ENCODE assay signal across 8 mouse cellular contexts in genomic region chr7:144738357-144738798, GRCm38 (mm10). TPM values are rescaled to one million over a fixed set of nuclear protein-coding genes. Genes with fewer than 3 reads are reported as not detected.
DNase-seq lines count a peak whose midpoint lies in the region; ATAC-seq lines count a peak whose summit lies in the region.

No protein-coding gene starts in this region.

- H3K4me3 ChIP-seq in erythroblast, embryonic 14.5 days (replicated peaks), result peak overlapping the region; percentile 67
- peak overlapping the region; percentile 53 for H3K4me3 ChIP-seq in brown adipose tissue, adult 24 weeks (ENCODE audit: insufficient read depth, low read depth, low read length)
- H3K4me3 ChIP-seq in liver, embryonic 16.5 days (ENCODE audit: low read depth, low read length), result peak overlapping the region; percentile 50

- WGBS in liver, embryonic 16.5 days (ENCODE audit: insufficient replicate concordance), result under 1% methylated on average over 33 of the region's 33 CpGs

- H3K27me3 ChIP-seq in erythroblast, embryonic 14.5 days (ENCODE audit: control insufficient read depth), result peaks cover 29% of the 10 kb centered on the region
- peaks cover 27% of the 10 kb centered on the region for H3K27me3 ChIP-seq in liver, embryonic 16.5 days (ENCODE audit: control insufficient read depth, insufficient read depth, low read depth, low read length)

- H3K9me3 ChIP-seq in erythroblast, embryonic 14.5 days (ENCODE audit: control insufficient read depth, low read length), result peaks cover 4% of the 10 kb centered on the region; the same call in 1 of the 2 replicates
- no peaks in the 10 kb centered on the region for H3K9me3 ChIP-seq in liver, embryonic 16.5 days (replicated peaks; ENCODE audit: control insufficient read depth, low read length)

- peak overlapping the region; percentile 47 for H3K9ac ChIP-seq in liver, embryonic 16.5 days (ENCODE audit: low read depth, low read length)

- peaks cover 84% of the 10 kb centered on the region for H3K4me1 ChIP-seq in erythroblast, embryonic 14.5 days (ENCODE audit: control insufficient read depth)
- no peaks in the 10 kb centered on the region; the same call in 1 of the 2 replicates for H3K4me1 ChIP-seq in brown adipose tissue, adult 24 weeks (ENCODE audit: control insufficient read depth, insufficient read depth, insufficient read length, low read length)
- peaks cover 21% of the 10 kb centered on the region for H3K4me1 ChIP-seq in liver, embryonic 16.5 days (ENCODE audit: control insufficient read depth, low read depth, low read length)

- DNase-seq in heart, postnatal 4 days, result peak; percentile 16
- no peak for DNase-seq in layer of hippocampus, adult 11-12 months (ENCODE audit: low spot score)
- no peak for DNase-seq in c-Kit-positive CD71-positive TER-119-positive erythroid progenitor cells, embryonic 14.5 days (ENCODE audit: low spot score)
- DNase-seq in frontal cortex, postnatal 10 days (ENCODE audit: low spot score in 2 of 2), result no peak

- H3K27ac ChIP-seq in brown adipose tissue, adult 24 weeks (replicated peaks; ENCODE audit: low read depth, low read length), result 0 out of 2 replicates have a peak overlapping the region, but pooled peaks have one; percentile 25
- no peak overlapping the region for H3K27ac ChIP-seq in liver, embryonic 16.5 days (ENCODE audit: low read length)

- ATAC-seq in erythroblast, adult 5-6 weeks (replicated peaks; ENCODE audit: low FRiP score, poor library complexity, severe bottlenecking), result no peak
- ATAC-seq in liver, embryonic 16.5 days (ENCODE audit: low read depth), result peak; percentile 59

- peak overlapping the region; percentile 65 for H3K4me2 ChIP-seq in liver, embryonic 16.5 days (ENCODE audit: low read depth, low read length)

- H3K36me3 ChIP-seq in erythroblast, embryonic 14.5 days (ENCODE audit: control insufficient read depth), result peaks cover 16% of the 10 kb centered on the region
- no peaks in the 10 kb centered on the region for H3K36me3 ChIP-seq in liver, embryonic 16.5 days (ENCODE audit: control insufficient read depth, insufficient read depth)

RNA-seq across cellular contexts. Expression of gene Ano1, which starts 13.4 kb away (rescaled TPM):
- polyA plus RNA-seq in erythroblast, embryonic 14.5 days (2012), result 0.08 and 0.10 TPM in 2 replicates
- not detected in 2 replicates for total RNA-seq in erythroblast, adult 5-6 weeks (2015; ENCODE audit: low replicate concordance)
- total RNA-seq in erythroblast, adult 5-6 weeks (2017; ENCODE audit: low replicate concordance), result not detected in 2 replicates
- 18.2 and 21.0 TPM in 2 replicates for polyA plus RNA-seq in brown adipose tissue, adult 24 weeks (2012; ENCODE audit: insufficient read depth, insufficient read length, missing spikeins)
- total RNA-seq in heart, postnatal 4 days (2021), result 10 to 100 TPM; 12.5 to 15.9 TPM
- polyA plus RNA-seq in liver, embryonic 16.5 days (2015; fragmentation: Nextera tagmentation; extraction: Ambion mirVana), result 1.3 TPM in 2 replicates
